Mouse (Mus musculus) thymus, adult 2 months (tissue): ENCODE measurements around the gene Dock1.

ENCODE experiments used
- CTCF ChIP-seq: fragments of 200-500 bp; IDR thresholded peaks from 2 replicates; pipeline ENCODE4 v1.5.1; 2012; ENCODE audit warnings: mild to moderate bottlenecking, control low read depth, low read length, moderate library complexity, borderline replicate concordance; ENCODE audit not compliant: control insufficient read depth, poor library complexity, insufficient read depth; ENCODE audit errors: extremely low read depth
- POLR2A ChIP-seq: fragments of 200-500 bp; IDR thresholded peaks from 2 replicates; pipeline ENCODE4 v1.6.1; 2012; ENCODE audit warnings: mild to moderate bottlenecking, low read length, control low read depth, moderate library complexity; ENCODE audit not compliant: control insufficient read depth, poor library complexity, insufficient read depth; ENCODE audit errors: extremely low read depth

DNA sequence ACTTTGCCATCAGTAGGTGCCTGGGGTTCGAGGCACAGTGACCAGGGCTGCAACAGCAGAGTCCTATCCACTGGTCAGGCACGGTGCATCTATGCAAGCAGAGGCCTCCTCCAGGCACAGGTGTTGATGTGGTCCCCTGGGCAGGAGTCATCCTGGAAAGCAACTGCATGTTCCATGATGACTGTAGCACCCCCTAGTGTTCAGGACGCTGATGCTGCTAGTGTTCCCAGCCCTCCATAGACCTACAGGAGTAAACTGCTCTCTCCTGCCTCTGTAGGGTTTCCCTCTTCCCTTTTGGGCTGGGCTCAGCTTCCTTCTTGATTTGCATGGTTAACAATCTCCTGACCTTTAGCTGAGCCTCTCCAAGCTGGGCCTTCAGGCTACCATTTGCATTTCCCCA, 494.7 kb downstream of the Dock1 start:
- TF ChIP-seq POLR2A (no peak), CTCF (no peak)
